Mouse (Mus musculus) stomach, postnatal 0 days (tissue): ENCODE results near the gene Rarres2. TPM values are rescaled to one million over a fixed set of nuclear protein-coding genes. Genes with fewer than 3 reads are reported as not detected.

Source experiments
- ATAC-seq: fragments of 200-750 bp; cut with Nextera tagmentation; 2 replicates; pipeline ENCODE4 v1.8.0; 2017; ENCODE audit not compliant: low FRiP score, low TSS enrichment
- DNase-seq: peaks from one replicate; pipeline ENCODE4 v3.0.0-alpha.2; 2016; ENCODE audit warnings: low spot score
- H3K27ac ChIP-seq: fragments of 300-500 bp; sonication (generic); replicated peaks from 2 replicates; pipeline ENCODE4 v1.5.1; 2014; ENCODE audit warnings: mild to moderate bottlenecking, control low read depth
- H3K27me3 ChIP-seq: fragments of 300-500 bp; sonication (generic); 2 replicates; pipeline ENCODE4 v1.6.1; 2014; ENCODE audit warnings: low read length; ENCODE audit not compliant: control insufficient read depth, insufficient read depth
- H3K36me3 ChIP-seq: fragments of 300-500 bp; sonication (generic); 2 replicates; pipeline ENCODE4 v1.6.1; 2014; ENCODE audit warnings: low read length, mixed read lengths; ENCODE audit not compliant: control insufficient read depth, insufficient read depth
- H3K4me1 ChIP-seq: fragments of 300-500 bp; sonication (generic); replicated peaks from 2 replicates; pipeline ENCODE4 v1.6.1; 2014; ENCODE audit warnings: antibody characterized with exemption; ENCODE audit not compliant: control insufficient read depth, insufficient read depth
- H3K4me2 ChIP-seq: fragments of 300-500 bp; sonication (generic); replicated peaks from 2 replicates; pipeline ENCODE4 v1.6.1; 2014; ENCODE audit warnings: low read depth, mild to moderate bottlenecking, control low read depth, moderate library complexity
- H3K4me3 ChIP-seq: fragments of 300-500 bp; sonication (generic); 2 replicates; pipeline ENCODE4 v1.5.1; 2014; ENCODE audit warnings: low read depth, low read length, control low read depth
- H3K9ac ChIP-seq: fragments of 300-500 bp; sonication (generic); 2 replicates; pipeline ENCODE4 v1.6.1; 2014; ENCODE audit warnings: mild to moderate bottlenecking, low read length, control low read depth, mixed read lengths
- H3K9me3 ChIP-seq: fragments of 300-500 bp; sonication (generic); 2 replicates; pipeline ENCODE4 v1.6.1; 2016; ENCODE audit warnings: low read length; ENCODE audit not compliant: control insufficient read depth
- CTCF ChIP-seq: IDR thresholded peaks from 2 replicates; pipeline ENCODE4 v1.5.1; 2016; ENCODE audit warnings: antibody characterized with exemption, low read depth, mild to moderate bottlenecking, moderate library complexity
- EP300 ChIP-seq: optimal IDR thresholded peaks from 2 replicates; pipeline ENCODE3; 2016; ENCODE audit warnings: antibody characterized with exemption
- WGBS: fragments of 180-500 bp; shearing (Covaris S2); extraction: QIAGEN DNeasy Blood & Tissue Kit; methylation state at CpG from one replicate; pipeline ENCODE4 v1.1.7; 2014; 5-methylcytosine and 5-hydroxymethylcytosine counted together
- polyA plus RNA-seq: library from polyadenylated mRNA; unstranded; fragments of >200 nt; fragmentation: Nextera tagmentation; extraction: Ambion mirVana; gene quantifications from 2 replicates; pipeline ENCODE4 v1.2.1, GENCODE M21; 2015

Gene Rarres2
- polyA plus RNA-seq, 1 experiment from 2014 or later, result 273 TPM

DNA sequence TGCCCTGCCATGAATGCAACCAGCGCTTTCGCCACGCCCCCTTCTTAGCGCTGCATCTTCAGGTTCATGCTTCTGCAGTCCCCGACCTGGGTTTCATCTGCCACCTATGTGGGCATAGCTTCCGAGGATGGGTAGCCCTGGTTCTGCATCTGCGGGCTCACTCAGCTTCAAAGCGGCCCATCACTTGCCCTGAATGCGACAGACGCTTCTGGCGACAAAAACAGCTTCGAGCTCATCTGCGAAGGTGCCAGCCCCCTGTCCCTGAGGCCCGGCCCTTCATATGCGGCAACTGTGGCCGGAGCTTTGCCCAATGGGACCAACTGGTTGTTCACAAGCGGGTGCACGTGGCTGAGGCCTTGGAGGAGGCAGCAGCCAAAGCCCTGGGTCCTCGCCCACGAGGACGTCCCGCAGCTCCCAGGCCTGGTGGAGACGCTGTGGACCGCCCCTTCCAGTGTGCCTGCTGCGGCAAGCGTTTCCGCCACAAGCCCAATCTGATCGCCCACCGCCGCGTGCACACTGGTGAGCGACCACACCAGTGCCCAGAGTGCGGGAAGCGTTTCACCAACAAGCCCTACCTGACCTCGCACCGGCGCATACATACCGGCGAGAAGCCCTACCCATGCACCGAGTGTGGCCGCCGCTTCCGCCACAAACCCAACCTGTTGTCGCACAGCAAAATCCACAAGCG, 24.1 kb upstream of the Rarres2 start:
- no peak overlapping the region for H3K4me2 ChIP-seq
- DNase-seq (no peak), ATAC-seq (no peak)
- no peak for TF ChIP-seq EP300
- no peak for TF ChIP-seq CTCF
- WGBS, result 95% methylated on average over 43 of the region's 45 CpGs
- no peak overlapping the region for H3K27ac ChIP-seq
- H3K9me3 ChIP-seq, result no peaks in the 10 kb centered on the region
- H3K4me1 ChIP-seq, result peaks cover 8% of the 10 kb centered on the region; the same call in 1 of the 2 replicates
- peaks cover 19% of the 10 kb centered on the region for H3K36me3 ChIP-seq
- no peaks in the 10 kb centered on the region for H3K27me3 ChIP-seq
- no peak overlapping the region for H3K4me3 ChIP-seq
- no peak overlapping the region for H3K9ac ChIP-seq

DNA sequence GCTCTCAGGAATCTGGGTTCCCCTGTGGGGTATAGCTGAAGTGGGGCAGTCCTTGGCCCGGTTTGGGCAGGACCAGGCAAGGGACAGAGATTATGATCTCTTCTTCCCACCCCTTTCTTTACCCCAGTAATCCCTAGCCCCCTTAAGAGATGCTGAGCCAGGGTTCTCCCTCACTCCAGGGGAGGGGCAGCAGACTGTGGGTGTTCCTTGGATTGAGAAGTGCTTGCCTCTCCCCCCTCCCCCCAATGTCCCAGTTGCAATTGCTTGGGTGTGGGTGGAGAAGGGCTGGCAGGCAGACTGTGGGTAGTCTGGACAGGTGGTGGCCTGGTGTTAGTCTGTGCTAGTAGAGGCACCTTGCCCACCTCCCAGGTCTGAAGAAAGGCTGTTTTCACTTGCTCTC, 22.7 kb upstream of the Rarres2 start:
- no peak for TF ChIP-seq EP300
- no peak for TF ChIP-seq CTCF
- Histone ChIP-seq H3K4me1 (peaks cover 8% of the 10 kb centered on the region; the same call in 1 of the 2 replicates), H3K27ac (peak overlapping the region; percentile 91; the same call in 1 of the 2 replicates), H3K36me3 (peaks cover 19% of the 10 kb centered on the region), H3K4me2 (peak overlapping the region; percentile 86), H3K9ac (no peak overlapping the region), H3K9me3 (no peaks in the 10 kb centered on the region), H3K4me3 (no peak overlapping the region), H3K27me3 (no peaks in the 10 kb centered on the region)
- ATAC-seq (no peak), DNase-seq (no peak)
- 42% methylated on average over 1 of the region's 1 CpGs for WGBS

DNA sequence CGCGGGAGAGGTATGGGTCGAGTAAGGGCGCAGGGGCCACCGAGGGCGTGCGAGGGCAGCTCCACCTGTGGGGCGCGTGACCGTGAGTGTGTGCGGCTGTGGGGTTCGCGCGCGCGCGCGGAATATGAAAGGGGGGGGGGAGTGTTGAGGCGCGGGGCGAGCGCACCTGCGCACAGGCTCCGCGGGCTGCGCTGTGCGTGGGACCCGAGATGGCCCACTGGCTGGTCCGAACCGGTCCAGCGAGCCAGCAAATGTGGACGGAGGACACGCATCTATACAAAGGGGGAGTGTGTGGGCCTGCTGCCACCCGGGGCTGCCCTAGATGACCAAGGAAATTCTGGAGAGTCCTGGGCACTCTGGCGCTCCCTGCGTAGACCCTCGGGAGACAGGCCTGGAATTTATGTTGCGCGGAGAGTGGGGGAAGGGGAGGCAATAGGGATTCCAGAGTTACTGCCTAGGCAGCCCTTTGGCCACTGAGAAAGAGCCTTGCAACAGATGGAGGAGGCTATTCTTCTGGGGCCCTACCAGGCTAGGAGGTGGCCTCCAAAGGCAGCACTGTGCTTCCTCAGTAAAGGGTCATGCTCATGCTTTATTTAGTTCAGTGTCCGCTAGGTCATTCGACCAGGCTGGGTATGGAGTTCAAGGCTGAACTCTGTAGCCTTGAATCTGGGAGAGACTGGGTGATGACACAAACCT, 21.6 kb upstream of the Rarres2 start:
- ATAC-seq (peak; percentile 68), DNase-seq (no peak)
- peak overlapping the region; percentile 73 for H3K4me3 ChIP-seq
- 2% methylated on average over 41 of the region's 41 CpGs for WGBS
- H3K27ac ChIP-seq, result peak overlapping the region; percentile 91
- H3K4me1 ChIP-seq, result peaks cover 8% of the 10 kb centered on the region; the same call in 1 of the 2 replicates
- no peaks in the 10 kb centered on the region for H3K9me3 ChIP-seq
- H3K36me3 ChIP-seq, result peaks cover 19% of the 10 kb centered on the region
- H3K9ac ChIP-seq, result peak overlapping the region; percentile 92
- H3K27me3 ChIP-seq, result no peaks in the 10 kb centered on the region
- H3K4me2 ChIP-seq, result peak overlapping the region; percentile 86
- TF ChIP-seq CTCF, result no peak
- no peak for TF ChIP-seq EP300

DNA sequence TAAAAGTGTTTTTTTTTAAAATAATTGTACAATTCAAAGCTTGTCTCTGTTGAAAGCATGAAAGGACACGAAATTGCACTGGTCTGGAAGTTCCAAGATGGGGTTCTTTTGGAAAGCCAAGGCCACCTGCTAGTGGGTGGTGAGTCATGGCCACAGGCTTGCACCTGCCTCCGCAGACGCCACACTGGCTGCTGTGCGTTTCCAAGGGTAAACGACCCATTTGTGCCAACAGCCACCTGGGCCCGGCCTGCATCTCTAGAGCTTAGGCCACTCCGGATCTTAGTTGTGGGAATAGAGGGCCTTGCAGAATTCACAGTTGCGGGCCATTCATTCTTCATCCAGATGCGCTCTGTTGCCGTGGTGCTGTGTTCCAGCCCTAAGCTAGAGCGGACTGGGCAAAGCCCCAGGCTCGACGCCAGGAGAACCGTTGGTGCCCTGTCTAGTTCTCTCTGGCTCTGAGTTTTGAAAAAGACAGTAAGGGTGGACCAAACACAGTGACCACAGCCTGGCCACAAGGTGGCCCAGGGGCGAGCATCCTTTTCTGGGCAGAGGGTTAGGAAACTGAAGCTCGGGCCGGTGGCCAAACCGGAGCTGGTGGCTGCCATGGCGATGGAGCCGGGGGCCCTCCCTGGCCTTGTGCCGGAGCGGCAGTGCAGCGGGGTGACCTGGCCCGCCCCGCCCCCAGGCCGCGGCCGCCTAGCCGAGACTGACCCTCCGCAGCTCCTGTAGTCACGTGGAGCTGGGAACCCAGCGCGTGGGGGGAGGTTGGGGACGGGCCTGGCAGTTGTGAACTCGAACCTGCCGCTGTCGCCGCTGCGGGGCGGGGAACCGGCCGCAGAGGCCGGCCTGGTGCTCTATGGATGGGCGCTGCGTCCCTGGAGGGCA, 20.8 kb upstream of the Rarres2 start, which contains the start of the genes Repin1 and Gm44965:
Repin1 (plus strand) TSS at position 726 of the 885 bp plus-strand sequence.
Gm44965 (plus strand) TSS at position 784 of the 885 bp plus-strand sequence.
- H3K27me3 ChIP-seq, result no peaks in the 10 kb centered on the region
- H3K9ac ChIP-seq, result peak within 1 kb of the TSS; percentile 92
- peak within 1 kb of the TSS; percentile 91 for H3K27ac ChIP-seq
- ATAC-seq, result peak; percentile 91
- peak; percentile 91 for DNase-seq
- no peaks in the 10 kb centered on the region for H3K9me3 ChIP-seq
- H3K36me3 ChIP-seq, result peaks cover 19% of the 10 kb centered on the region
- TF ChIP-seq EP300 (no peak), CTCF (peak; percentile 64)
- H3K4me3 ChIP-seq, result peak within 1 kb of the TSS; percentile 73
- H3K4me1 ChIP-seq, result peaks cover 11% of the 10 kb centered on the region; the same call in 1 of the 2 replicates
- 7% methylated on average over 44 of the region's 45 CpGs for WGBS
- H3K4me2 ChIP-seq, result peak within 1 kb of the TSS; percentile 86

DNA sequence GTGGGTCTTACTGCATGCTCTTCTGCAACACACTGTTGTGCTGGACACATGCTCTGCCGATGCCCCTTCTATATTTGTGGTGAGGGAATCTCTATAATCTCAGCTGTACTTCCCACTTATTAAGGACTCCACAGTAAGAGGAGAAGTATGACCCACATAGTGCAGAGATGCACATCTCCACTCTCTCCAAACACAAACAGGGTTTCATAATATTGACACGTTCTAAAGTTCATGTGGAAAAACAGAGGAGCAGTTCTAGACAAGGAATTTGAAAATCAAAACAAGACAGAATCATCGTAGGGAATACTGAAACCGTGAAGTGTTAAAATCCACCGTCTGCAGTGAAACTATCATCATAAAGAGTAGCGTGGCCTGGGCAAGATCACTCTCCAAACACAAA, 19.3 kb upstream of the Rarres2 start:
- peaks cover 9% of the 10 kb centered on the region for H3K36me3 ChIP-seq
- 81% methylated on average over 6 of the region's 6 CpGs for WGBS

More for the DNA sequence above, 19.3 kb upstream of the Rarres2 start:
- ATAC-seq (no peak), DNase-seq (no peak)
- Histone ChIP-seq H3K4me2 (no peak overlapping the region), H3K9me3 (no peaks in the 10 kb centered on the region), H3K27ac (no peak overlapping the region), H3K27me3 (no peaks in the 10 kb centered on the region), H3K4me1 (peaks cover 11% of the 10 kb centered on the region; the same call in 1 of the 2 replicates), H3K4me3 (no peak overlapping the region), H3K9ac (no peak overlapping the region)
- TF ChIP-seq CTCF (no peak), EP300 (no peak)
